Mouse (Mus musculus): Measurements from ENCODE around the gene Mboat7.

DNA sequence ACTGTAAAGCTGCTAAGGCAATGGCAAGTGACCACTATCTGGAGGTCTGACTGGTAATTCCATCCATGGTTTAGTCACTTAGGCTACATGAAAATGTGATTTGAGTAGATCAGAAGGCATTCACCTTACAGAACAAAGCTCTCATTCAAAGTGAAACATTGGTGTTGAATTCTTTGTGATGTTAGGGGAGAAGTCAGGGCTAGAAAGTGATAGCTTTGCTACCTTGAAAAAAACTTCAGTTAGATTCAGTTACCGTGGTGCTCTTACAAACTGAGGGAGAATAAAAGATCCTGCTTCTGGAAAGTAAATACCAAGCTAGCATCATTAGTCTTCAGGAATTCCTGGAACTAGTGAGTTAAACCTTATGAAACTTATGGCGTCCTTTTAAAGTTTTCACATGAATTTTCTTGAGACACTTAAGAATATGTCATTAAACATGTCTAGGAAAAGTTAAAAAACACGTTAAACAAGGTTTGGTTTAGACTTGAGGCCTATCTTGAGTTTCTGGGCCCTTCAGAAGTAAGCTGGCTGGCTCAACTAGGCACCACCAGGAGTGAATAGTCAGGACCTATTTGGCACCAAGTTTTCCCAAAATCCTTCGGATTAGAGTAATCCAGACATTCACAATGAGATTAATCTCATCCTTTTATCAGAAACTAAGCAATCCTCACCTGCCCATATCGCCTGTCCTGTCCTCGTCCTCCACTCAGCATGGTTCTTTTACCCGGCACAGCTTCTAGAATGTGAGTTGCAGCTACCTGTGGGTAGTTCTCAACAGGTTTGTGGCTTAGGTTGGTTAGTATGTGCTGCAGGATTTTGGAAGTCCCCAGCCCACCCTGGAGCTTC, 14.5 kb upstream of the Mboat7 start:
- TF ChIP-seq CTCF (IDR thresholded peaks at IDR 0.05; ENCODE audit: low read depth), result no peak
- TF ChIP-seq EP300 (IDR thresholded peaks at IDR 0.05; ENCODE audit: low read depth), result no peak

All from liver, embryonic 14.5 days (tissue).